Mouse (Mus musculus) monocyte, adult 2 months (primary cell): ENCODE measurements around the gene Atp6v1g1.

Experiments
- DNase-seq, 2 experiments: peaks; one replicate each; pipeline ENCODE4 v3.0.0; 2022; ENCODE audit warnings: low spot score in 2 of 2, low read depth in 1 of 2

Atp6v1g1 gene

GRCm38 (mm10) chr4:63579649-63580048 lies 35.1 kb downstream of the Atp6v1g1 start:
- no peak for DNase-seq

GRCm38 (mm10) chr4:63580078-63580477 lies 35.5 kb downstream of the Atp6v1g1 start:
- no peak for DNase-seq

GRCm38 (mm10) chr4:63582580-63582979 lies 38.0 kb downstream of the Atp6v1g1 start:
- DNase-seq = no peak

GRCm38 (mm10) chr4:63585216-63585615 lies 40.6 kb downstream of the Atp6v1g1 start:
- no peak for DNase-seq

GRCm38 (mm10) chr4:63586240-63586639 lies 41.7 kb downstream of the Atp6v1g1 start:
- peak; percentile 5 to 31 for DNase-seq

- DNase-seq = no peak
Measured at GRCm38 (mm10) chr4:63589987-63590386, 45.4 kb downstream of the Atp6v1g1 start.

GRCm38 (mm10) chr4:63590538-63590937 lies 46.0 kb downstream of the Atp6v1g1 start:
- no peak for DNase-seq

- no peak for DNase-seq
Measured at GRCm38 (mm10) chr4:63594459-63595110, 50.0 kb downstream of the Atp6v1g1 start.

- no peak for DNase-seq
Measured at GRCm38 (mm10) chr4:63595259-63595658, 50.7 kb downstream of the Atp6v1g1 start.

- DNase-seq = no peak
Measured at GRCm38 (mm10) chr4:63596010-63596409, 51.4 kb downstream of the Atp6v1g1 start.
